Mouse (Mus musculus): ENCODE results near the gene Trpm1.

DNA sequence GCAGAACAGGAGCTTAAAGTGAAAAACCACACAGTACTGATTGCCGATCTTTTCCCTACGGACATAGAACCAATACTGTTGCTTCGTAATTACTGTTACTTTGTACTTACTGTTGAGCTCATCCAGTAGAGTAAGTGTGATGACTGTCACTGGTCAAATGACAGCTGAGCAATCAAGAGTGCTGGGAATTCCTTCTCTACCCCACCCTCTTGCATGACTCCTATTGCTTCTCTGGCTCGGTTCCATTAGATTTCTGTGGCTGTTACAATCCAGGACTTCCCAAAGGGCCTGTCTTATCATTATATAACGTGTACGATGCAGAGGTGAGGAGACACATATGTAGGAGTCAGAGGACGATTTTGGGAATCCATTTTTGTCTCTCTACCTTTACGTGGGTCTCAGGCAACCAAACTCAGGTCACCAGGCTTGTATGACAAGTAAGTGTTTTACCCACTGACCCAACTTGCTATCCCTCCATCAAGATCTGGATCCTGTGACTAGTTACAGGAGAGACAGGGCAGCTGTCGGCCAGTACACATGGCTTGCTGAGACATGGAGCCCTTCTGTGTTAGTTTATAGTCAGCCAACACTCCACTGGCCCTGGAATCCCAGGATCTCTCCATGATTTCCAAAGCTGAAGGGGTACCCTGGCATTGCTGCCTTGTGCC, 85.6 kb downstream of the Trpm1 start:
- TF ChIP-seq CTCF (IDR thresholded peaks at IDR 0.05; ENCODE audit: borderline replicate concordance, control insufficient read depth, extremely low read depth, insufficient read depth, low read length, poor library complexity) (no peak), POLR2A (IDR thresholded peaks at IDR 0.05; ENCODE audit: control insufficient read depth, extremely low read depth, insufficient read depth, low read length, poor library complexity) (no peak)

Data from thymus, adult 2 months (tissue).